Mouse (Mus musculus) urinary bladder, postnatal 36 days (tissue): ENCODE data around the gene Nlrp1a.

Source experiments
- DNase-seq, 2 experiments: peaks; one replicate each; pipeline ENCODE4 v3.0.0; 2022; ENCODE audit warnings: low spot score in 2 of 2, mixed read lengths in 1 of 2

The Nlrp1a gene

GRCm38 (mm10) chr11:71144661-71145060, at the start of gene Nlrp1a:
Gene Nlrp1a (minus strand): TSS chr11:71144704.
- no peak for DNase-seq

- DNase-seq, result no peak
These were observed 25.1 kb upstream of the Nlrp1a start for GRCm38 (mm10) chr11:71169633-71170032.

GRCm38 (mm10) chr11:71164139-71164538, 19.6 kb upstream of the Nlrp1a start:
- DNase-seq, result no peak

GRCm38 (mm10) chr11:71159439-71160136, 15.1 kb upstream of the Nlrp1a start:
- no peak for DNase-seq

- DNase-seq, result no peak
These were observed 10.8 kb upstream of the Nlrp1a start for GRCm38 (mm10) chr11:71155272-71155671.

- no peak for DNase-seq
These were observed 2.5 kb downstream of the Nlrp1a start for GRCm38 (mm10) chr11:71142031-71142430.

GRCm38 (mm10) chr11:71107128-71107527, 37.4 kb downstream of the Nlrp1a start:
- DNase-seq, result no peak

GRCm38 (mm10) chr11:71106261-71107021, 38.1 kb downstream of the Nlrp1a start:
- no peak for DNase-seq

- DNase-seq, result no peak
These were observed 40.6 kb downstream of the Nlrp1a start for GRCm38 (mm10) chr11:71103931-71104330.

- DNase-seq, result no peak
These were observed 68.2 kb downstream of the Nlrp1a start for GRCm38 (mm10) chr11:71076342-71076741.

GRCm38 (mm10) chr11:71052554-71052953, 92.0 kb downstream of the Nlrp1a start:
- DNase-seq, result no peak
